Mouse (Mus musculus) embryonic facial prominence, embryonic 11.5 days (tissue): ENCODE measurements around the gene Krtap5-1. TPM values are rescaled to one million over a fixed set of nuclear protein-coding genes. Genes with fewer than 3 reads are reported as not detected.
"Not testable (repeated sequence)": the region's sequence is repeated elsewhere in the genome, so short reads cannot be mapped to it uniquely, and the experiment has no call there.

ENCODE experiments used
- ATAC-seq: fragments of 200-750 bp; cut with Nextera tagmentation; replicated peaks from 2 replicates; pipeline ENCODE4 v1.8.0; 2017; ENCODE audit warnings: low read depth; ENCODE audit not compliant: insufficient number of reproducible peaks, low FRiP score, low TSS enrichment
- DNase-seq: peaks from one replicate; pipeline ENCODE4 v3.0.0-alpha.2; 2015; ENCODE audit warnings: low spot score
- H3K27ac ChIP-seq: fragments of 300-500 bp; sonication (generic); replicated peaks from 2 replicates; pipeline ENCODE4 v1.5.1; 2014; ENCODE audit warnings: mild to moderate bottlenecking, low read depth, low read length, control low read depth
- H3K27me3 ChIP-seq: fragments of 300-500 bp; sonication (generic); 2 replicates; pipeline ENCODE4 v1.6.1; 2014; ENCODE audit warnings: mild to moderate bottlenecking, low read length, moderate library complexity, mixed read lengths; ENCODE audit not compliant: control insufficient read depth, insufficient read depth
- H3K36me3 ChIP-seq: fragments of 300-500 bp; sonication (generic); replicated peaks from 2 replicates; pipeline ENCODE4 v1.6.1; 2014; ENCODE audit warnings: low read depth, mild to moderate bottlenecking, low read length, moderate library complexity, mixed read lengths; ENCODE audit not compliant: control insufficient read depth, insufficient read depth
- H3K4me1 ChIP-seq: fragments of 300-500 bp; sonication (generic); 2 replicates; pipeline ENCODE4 v1.6.1; 2014; ENCODE audit warnings: low read length, mixed read lengths; ENCODE audit not compliant: control insufficient read depth, insufficient read depth
- H3K4me2 ChIP-seq: fragments of 300-500 bp; sonication (generic); 2 replicates; pipeline ENCODE4 v1.6.1; 2014; ENCODE audit warnings: low read depth, mild to moderate bottlenecking, control low read depth, low read length, moderate library complexity
- H3K4me3 ChIP-seq: fragments of 300-500 bp; sonication (generic); 2 replicates; pipeline ENCODE4 v1.5.1; 2014; ENCODE audit warnings: low read depth, low read length, control low read depth
- H3K9ac ChIP-seq: fragments of 300-500 bp; sonication (generic); replicated peaks from 2 replicates; pipeline ENCODE4 v1.6.1; 2014; ENCODE audit warnings: mild to moderate bottlenecking, control low read depth, low read length
- H3K9me3 ChIP-seq: fragments of 300-500 bp; sonication (generic); replicated peaks from 2 replicates; pipeline ENCODE4 v1.6.1; 2016; ENCODE audit warnings: mild to moderate bottlenecking, low read length, inconsistent platforms, mixed read lengths; ENCODE audit not compliant: control insufficient read depth
- WGBS: fragments of 180-500 bp; shearing (Covaris S2); extraction: QIAGEN DNeasy Blood & Tissue Kit; methylation state at CpG from one replicate; pipeline ENCODE4 v1.1.7; 2014; 5-methylcytosine and 5-hydroxymethylcytosine counted together
- polyA plus RNA-seq: library from polyadenylated mRNA; unstranded; fragments of >200 nt; fragmentation: Nextera tagmentation; extraction: Ambion mirVana; gene quantifications from 2 replicates; pipeline ENCODE4 v1.2.1, GENCODE M21; 2014

Gene Krtap5-1
- polyA plus RNA-seq, 1 experiment from 2014 or later = not detected

DNA sequence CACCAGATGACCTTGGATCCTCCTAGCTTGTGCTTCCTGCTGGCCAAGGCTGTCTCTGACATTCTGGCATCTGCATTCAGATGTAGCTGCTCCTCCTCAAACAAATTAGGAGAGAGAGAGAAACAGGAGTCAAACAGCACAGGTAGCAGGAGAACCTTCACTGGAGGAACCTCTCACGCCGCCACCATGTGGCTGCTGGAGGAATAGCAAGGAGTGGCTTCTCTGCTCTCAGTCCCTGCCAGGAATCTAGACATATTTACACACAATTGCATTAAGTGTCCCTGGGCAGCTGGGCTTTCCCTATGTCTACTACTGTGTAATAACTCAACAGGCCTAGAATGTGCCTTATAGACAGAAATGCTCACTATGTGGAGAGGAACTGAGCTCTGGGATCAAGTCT is 3.1 kb downstream of the Krtap5-1 start:
- not testable (repeated sequence) for ATAC-seq, H3K4me1 ChIP-seq, H3K4me3 ChIP-seq, H3K36me3 ChIP-seq, H3K4me2 ChIP-seq, H3K9me3 ChIP-seq, H3K9ac ChIP-seq, H3K27me3 ChIP-seq, H3K27ac ChIP-seq
- 0% methylated on average over 2 of the region's 2 CpGs for WGBS
- DNase-seq = peak; percentile 67

DNA sequence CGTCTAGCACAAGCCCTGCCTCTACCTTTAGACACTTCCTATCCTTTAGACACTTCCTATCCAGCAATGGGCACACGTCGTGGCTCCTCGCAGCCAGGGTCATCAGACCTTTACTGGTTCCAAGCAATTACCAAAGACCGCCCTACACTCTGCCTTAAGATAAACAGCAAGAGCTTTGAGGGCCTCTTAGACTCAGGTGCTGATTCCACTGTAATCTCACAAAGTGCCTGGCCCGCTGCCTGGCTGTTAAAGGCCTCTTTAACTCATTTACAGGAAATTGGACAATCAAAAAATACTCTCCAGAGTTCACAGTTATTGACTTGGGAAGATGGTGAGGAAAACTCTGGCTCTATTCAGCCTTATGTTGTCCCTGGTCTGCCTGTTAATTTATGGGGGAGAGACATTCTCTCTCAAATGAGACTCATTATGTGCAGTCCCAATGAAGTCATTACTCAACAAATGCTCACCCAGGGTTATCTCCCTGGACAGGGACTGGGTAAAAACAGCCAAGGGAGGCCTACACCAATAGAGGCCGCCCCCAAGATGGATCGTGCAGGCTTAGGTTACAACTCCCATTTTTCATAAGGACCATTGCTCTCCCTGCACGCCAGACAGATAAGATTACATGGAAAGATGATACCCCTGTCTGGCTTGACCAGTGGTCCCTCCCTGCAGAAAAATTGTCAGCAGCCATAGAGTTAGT is 10.9 kb downstream of the Krtap5-1 start:
- not testable (repeated sequence) for H3K36me3 ChIP-seq, ATAC-seq
- 70% methylated on average over 9 of the region's 9 CpGs for WGBS

DNA sequence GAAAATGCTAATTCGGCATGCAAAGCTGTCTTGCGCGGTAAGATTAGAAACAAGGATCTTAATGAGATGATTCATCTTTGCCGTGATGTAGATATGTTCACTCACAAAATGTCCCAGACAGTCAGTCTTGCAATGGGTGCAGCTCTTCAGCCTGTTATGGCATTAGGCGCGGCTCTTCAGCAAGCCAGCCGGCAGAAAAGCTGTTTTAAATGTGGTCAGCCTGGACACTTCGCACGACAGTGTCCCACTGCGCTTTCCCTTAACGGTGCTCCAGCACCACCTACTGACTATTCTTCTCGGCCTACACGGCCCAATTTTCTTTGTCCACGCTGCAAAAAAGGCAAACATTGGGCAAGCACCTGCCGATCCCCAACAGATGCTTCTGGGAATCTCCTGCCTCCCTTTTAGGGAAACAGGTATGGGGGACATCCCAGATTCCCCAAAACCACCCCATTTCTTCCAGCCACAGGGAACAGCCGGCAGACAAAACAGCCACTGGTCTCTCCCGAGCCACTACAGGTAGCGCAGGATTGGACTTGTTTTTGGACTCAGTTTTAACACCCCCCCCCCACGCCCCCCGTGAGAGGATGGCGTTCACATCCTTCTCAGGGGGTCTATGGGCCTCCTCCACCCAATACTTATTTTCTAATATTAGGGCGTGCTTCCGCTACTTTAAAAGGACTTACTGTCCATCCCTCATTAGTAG is 11.6 kb downstream of the Krtap5-1 start:
- peak overlapping the region; percentile 49 for H3K4me3 ChIP-seq
- 0 out of 2 replicates have a peak, but pooled peaks cover 3% of the 10 kb centered on the region for H3K4me1 ChIP-seq
- ATAC-seq (peak; percentile 61; the same call in 1 of the 2 replicates), DNase-seq (peak; percentile 64)
- WGBS = 21% methylated on average over 23 of the region's 23 CpGs
- H3K27me3 ChIP-seq = no peaks in the 10 kb centered on the region; the same call in 1 of the 2 replicates
- H3K36me3 ChIP-seq = no peaks in the 10 kb centered on the region
- no peaks in the 10 kb centered on the region for H3K9me3 ChIP-seq
- peak overlapping the region; percentile 79 for H3K4me2 ChIP-seq
- no peak overlapping the region for H3K27ac ChIP-seq
- H3K9ac ChIP-seq = peak overlapping the region; percentile 23

More for the DNA sequence above, 10.9 kb downstream of the Krtap5-1 start:
- H3K9ac ChIP-seq, H3K4me1 ChIP-seq, H3K27ac ChIP-seq, H3K27me3 ChIP-seq, H3K4me2 ChIP-seq, H3K4me3 ChIP-seq, DNase-seq, H3K9me3 ChIP-seq: not testable (repeated sequence)

DNA sequence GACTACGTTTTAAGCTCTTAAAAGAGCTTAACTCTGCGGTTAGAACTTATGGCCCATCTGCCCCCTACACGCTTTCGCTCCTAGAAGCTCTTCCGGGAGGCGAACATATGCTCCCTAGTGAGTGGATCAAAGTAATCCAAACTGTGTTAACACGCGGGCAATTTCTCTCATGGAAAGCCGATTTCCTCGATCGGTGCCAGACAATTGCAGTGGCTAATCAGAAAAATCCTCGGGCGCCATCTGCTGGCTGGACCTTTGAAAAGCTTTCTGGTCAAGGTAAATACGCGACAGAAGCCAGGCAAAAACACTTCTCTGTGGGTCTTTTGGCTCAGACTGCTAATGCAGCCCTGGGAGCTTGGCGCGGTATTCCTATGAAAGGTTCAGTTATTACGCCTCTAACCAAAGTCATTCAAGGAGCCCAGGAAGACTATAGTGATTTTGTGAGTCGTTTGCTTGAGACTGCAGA is 12.3 kb downstream of the Krtap5-1 start:
- under 1% methylated on average over 19 of the region's 19 CpGs for WGBS
- no peaks in the 10 kb centered on the region for H3K9me3 ChIP-seq

DNA sequence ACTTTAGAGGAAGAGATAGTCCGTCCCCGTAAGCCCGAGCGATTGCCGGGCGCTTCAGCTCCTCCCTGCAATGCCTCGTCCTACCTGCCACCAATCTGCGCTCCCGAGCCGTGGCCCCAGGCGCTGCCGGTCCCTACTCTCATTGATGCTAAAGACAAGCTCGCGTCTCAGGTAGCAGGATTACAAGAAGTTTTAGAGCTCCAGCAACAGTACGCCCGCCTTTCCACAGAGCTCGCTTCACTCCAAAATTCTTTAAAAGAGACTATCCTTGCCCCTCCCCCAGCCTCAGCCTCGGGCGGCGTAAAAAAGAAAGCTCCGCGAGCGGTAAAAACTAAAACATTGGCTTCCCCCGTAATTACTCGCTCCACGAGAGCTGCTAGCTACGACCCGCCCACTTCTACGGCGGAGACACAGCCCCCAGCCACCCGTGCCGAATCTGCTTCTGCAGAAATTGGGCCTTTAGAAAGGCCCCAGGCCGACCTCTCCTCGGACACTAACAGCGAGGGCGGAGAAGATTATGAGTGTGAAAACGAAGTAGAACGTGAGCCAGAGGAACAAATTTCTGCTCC is 12.8 kb downstream of the Krtap5-1 start:
- peak overlapping the region; percentile 49 for H3K4me3 ChIP-seq
- H3K4me1 ChIP-seq = 0 out of 2 replicates have a peak, but pooled peaks cover 3% of the 10 kb centered on the region
- H3K9me3 ChIP-seq = no peaks in the 10 kb centered on the region
- H3K36me3 ChIP-seq = no peaks in the 10 kb centered on the region
- H3K9ac ChIP-seq = peak overlapping the region; percentile 82
- under 1% methylated on average over 38 of the region's 38 CpGs for WGBS
- peak overlapping the region; percentile 76 for H3K27ac ChIP-seq
- H3K27me3 ChIP-seq = no peaks in the 10 kb centered on the region; the same call in 1 of the 2 replicates
- DNase-seq (peak; percentile 82), ATAC-seq (peak; percentile 81)
- peak overlapping the region; percentile 79 for H3K4me2 ChIP-seq

More for the DNA sequence above, 12.3 kb downstream of the Krtap5-1 start:
- no peaks in the 10 kb centered on the region for H3K36me3 ChIP-seq
- peak overlapping the region; percentile 49 for H3K4me3 ChIP-seq
- H3K27ac ChIP-seq = peak overlapping the region; percentile 76
- peak; percentile 85 for ATAC-seq
- peak overlapping the region; percentile 79 for H3K4me2 ChIP-seq
- 0 out of 2 replicates have a peak, but pooled peaks cover 3% of the 10 kb centered on the region for H3K4me1 ChIP-seq
- peak; percentile 99 for DNase-seq
- H3K27me3 ChIP-seq = no peaks in the 10 kb centered on the region; the same call in 1 of the 2 replicates
- H3K9ac ChIP-seq = peak overlapping the region; percentile 82

DNA sequence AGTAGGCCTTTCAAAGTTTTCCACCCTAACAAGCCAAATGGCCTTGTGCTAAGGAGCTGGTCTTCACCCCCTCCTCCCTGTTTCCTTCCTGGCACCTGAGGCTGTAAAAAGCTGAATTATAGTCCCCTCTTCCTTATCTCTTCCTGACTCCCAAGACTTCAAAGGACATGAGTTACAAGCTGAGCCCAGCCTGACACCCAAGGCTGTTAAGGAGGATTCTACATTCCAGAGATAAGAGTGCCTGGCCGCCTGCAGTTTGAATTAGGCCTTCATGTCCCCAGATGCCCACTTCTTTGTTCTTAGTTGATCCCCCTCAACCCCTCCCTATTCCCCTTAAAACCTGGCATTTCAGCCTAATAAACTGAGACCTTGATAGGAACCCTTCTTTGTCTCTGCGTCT is 14.1 kb downstream of the Krtap5-1 start:
- ATAC-seq, H3K27me3 ChIP-seq, H3K27ac ChIP-seq, H3K4me3 ChIP-seq, H3K4me1 ChIP-seq, H3K9ac ChIP-seq, H3K4me2 ChIP-seq, H3K36me3 ChIP-seq, H3K9me3 ChIP-seq, DNase-seq: not testable (repeated sequence)
- 24% methylated on average over 2 of the region's 2 CpGs for WGBS

DNA sequence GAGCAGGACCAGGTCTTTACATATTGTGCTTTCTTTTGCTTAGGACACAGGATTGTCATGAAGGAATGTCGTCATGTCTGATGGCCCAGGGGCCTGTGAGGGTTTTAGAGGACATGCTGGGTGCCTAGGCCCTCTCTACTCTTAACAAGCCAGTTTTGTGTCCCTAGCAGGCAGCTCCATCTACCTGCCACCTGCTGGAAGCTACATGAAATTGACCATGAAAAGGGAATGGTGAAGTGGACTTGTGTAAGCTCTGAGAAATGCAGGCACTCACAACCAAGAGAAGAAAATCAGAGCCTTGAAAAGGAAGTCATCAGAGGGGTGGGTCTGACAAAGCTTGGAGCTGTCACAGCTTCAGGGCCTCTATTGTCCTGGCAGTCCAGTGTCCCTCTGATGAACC is 17.6 kb downstream of the Krtap5-1 start:
- WGBS = 56% methylated on average over 1 of the region's 1 CpGs
- not testable (repeated sequence) for ATAC-seq

More for the DNA sequence above, 17.6 kb downstream of the Krtap5-1 start:
- not testable (repeated sequence) for H3K4me1 ChIP-seq, H3K4me3 ChIP-seq, H3K9me3 ChIP-seq, H3K4me2 ChIP-seq, DNase-seq, H3K36me3 ChIP-seq, H3K27me3 ChIP-seq, H3K27ac ChIP-seq, H3K9ac ChIP-seq
